Mouse (Mus musculus) thymus, postnatal 4 days (tissue): Measurements from ENCODE around the gene Lta.

ENCODE experiments used
- DNase-seq: peaks from one replicate; pipeline ENCODE4 v3.0.0; 2021

The Lta gene

GRCm38 (mm10) chr17:35204494-35205379 lies at the start of gene Lta:
Gene Lta, minus strand, starts transcription at chr17:35205351.
- peak; percentile 79 for DNase-seq

DNA sequence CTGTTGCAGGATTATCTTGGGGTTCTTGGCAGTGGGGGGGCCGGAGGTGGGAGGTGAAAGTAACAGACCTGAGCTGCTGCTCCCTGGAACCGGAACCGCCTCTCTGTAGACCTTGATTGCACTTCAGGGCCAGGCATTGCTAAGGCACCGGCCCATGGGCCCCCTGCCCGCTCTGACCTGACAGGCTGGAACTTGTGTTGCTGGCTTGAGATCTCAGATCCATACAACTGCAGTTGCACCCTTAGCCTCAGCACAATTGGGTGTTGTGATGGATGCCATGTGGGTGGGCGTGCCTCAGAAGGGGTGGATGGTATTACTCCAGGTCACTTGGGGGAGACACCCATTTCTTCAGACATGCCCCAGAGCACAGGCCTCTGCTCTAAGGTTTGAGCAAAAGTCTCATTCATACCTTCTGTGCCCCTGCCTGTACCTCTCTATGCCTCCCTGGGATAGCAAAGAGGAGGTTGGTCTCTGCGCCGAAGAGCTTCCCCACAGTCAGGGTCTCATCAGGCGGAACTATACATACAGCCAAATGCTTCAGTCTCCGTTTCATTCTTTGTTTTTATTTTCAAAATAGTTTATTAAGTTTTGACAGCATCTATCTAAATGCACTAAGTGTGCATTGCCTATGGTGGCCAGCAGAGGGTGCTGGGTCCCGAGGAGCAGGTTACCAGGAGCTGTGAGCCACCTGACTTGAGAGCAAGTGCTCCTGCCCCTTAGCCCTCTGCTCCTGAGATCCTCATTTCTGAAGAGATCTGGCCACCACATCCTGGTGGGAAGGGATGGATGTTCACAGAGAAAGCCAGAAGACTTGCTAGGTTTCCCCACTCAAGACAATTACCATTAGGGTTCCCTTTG lies 49.3 kb upstream of the Lta start:
- DNase-seq: peak; percentile 88

DNA sequence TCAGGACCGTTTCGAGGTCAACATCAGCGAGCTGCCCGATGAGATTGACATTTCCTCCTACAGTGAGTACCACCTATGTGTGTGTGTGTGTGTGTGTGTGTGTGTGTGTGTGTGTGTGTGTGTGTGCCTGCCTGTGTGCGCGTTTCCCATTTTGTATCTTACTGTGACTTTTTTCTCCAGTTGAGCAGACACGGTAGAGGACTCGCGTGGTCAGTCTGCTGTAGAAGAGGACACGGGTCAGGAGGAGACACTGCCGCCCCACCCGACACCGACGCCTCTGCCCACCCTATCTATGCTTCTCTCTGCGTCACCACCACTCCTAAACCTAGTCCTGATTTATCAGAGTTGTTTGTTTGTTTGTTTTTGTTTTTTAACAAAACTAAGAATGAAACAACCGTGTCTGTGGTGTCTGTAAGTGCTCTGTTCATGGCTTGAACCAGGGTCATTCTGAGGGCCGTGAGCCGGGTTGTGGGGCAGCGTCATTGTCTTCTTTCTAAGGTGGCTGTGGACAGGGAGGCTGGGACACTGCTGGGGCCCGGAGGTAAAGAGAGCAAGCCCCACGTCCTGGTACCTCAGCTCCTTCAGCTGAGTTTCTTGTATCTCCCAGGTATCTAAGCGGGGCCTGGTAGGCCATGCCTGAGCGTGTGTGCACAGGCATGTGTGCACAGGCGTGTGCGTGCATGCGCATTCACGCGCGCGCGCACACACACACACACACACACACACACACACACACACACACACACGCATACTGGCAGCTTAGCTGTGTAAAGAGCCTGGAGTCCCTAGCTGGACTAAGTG lies 48.3 kb upstream of the Lta start:
- DNase-seq: no peak

DNA sequence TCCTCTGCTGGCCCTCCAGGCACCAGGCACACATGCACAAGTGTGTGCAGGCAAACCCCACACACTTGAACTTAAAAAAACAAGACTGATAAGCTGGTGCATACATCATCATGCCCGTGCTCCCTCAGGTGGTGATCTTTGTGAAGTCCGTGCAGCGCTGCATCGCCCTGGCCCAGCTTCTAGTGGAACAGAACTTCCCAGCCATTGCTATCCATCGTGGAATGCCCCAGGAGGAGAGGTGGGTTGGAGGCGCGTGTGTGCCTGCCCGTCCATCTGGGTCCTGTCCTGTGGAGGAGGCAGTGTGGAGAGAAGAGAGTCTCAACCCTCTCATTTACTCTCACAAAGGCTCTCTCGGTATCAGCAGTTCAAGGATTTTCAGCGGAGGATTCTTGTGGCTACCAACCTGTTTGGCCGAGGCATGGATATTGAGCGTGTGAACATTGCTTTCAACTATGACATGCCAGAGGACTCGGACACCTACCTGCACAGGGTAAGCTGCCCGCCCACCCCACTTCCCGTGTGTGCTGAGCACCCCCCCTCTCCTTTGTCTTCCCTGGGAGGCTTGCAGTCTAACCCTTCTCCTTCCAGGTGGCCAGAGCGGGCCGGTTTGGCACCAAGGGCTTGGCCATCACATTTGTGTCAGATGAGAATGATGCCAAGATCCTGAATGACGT lies 47.6 kb upstream of the Lta start:
- no peak for DNase-seq

DNA sequence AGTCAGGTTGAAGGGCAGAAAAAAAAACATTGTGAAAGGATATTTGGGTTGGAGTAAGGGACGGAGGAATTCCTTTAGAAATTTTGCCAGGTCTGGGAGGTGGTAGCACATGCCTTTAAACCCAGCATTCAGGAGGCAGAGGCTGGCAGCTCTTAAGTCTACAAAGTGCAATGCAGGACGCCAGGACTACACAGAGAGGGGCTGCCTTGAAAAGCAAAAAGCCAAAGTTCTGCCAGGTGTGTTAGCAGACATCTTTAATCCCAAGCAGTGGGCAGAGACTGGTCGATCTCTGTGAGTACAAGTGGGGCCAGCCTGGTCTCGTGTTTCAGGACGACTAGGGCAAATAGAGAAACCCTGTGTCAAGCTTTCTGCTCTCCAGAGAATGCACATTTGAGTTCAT lies 46.8 kb upstream of the Lta start:
- no peak for DNase-seq

GRCm38 (mm10) chr17:35251162-35251719 lies 46.1 kb upstream of the Lta start:
- no peak for DNase-seq

GRCm38 (mm10) chr17:35250348-35251120 lies 45.4 kb upstream of the Lta start:
- peak; percentile 21 for DNase-seq

DNA sequence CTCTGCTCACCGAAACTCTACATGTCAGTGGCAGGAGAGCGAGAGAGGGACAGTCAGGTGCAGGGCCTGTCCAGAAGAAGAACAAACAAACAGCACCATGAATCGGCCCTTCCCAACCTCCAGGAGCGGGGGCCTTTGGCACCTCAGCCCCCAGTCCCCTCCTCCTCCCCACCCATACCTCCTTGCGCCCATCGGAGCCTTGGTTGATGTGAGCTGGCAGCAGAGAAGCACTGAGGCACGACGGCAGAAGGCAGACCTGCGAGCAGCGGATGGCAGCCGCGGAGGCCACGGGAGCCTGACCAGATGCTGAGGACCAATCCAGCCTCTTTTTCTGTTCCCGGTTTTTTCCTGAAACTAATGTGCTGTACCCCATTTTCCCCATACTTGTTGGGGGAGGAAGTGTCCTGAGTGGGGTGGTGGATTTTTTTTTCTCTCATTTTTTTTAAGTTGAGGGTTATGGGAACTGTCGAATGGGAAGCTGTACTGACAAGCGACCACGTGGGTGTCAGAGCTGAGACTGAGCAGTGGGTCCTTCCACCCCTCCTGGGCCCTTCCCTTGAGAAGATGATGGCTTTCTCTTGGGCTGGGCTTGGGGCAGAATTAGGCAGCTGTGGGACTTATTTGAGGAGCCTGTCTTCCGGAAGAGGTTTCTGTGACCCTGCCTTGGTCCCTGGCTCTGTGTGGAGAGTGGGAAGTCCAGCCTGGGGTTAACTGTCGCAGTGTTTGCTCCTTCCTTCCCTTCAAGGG lies 44.5 kb upstream of the Lta start:
- peak; percentile 13 for DNase-seq

GRCm38 (mm10) chr17:35248986-35249385 lies 43.8 kb upstream of the Lta start:
- no peak for DNase-seq

DNA sequence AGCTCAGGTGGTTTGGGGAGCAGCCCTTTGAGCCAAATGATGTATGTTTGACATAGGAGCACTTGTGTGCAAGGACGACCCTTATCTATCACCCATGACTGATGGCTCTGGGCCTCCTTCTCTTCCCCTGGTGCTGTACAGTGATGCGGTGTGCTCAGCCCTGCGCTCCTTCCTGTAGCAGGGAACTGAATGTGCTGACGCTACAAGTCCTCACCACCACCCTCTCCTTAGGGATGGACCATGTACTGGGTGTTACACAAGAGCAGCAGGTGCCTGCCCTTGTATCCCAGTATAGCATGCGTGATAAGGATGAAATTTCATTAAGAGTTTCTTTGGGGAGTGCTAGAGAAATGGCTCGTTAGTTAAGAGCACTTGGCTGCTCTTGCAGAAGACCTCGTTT lies 42.0 kb upstream of the Lta start:
- no peak for DNase-seq

- peak; percentile 49 for DNase-seq
These were observed 40.8 kb upstream of the Lta start for GRCm38 (mm10) chr17:35245731-35246623.

DNA sequence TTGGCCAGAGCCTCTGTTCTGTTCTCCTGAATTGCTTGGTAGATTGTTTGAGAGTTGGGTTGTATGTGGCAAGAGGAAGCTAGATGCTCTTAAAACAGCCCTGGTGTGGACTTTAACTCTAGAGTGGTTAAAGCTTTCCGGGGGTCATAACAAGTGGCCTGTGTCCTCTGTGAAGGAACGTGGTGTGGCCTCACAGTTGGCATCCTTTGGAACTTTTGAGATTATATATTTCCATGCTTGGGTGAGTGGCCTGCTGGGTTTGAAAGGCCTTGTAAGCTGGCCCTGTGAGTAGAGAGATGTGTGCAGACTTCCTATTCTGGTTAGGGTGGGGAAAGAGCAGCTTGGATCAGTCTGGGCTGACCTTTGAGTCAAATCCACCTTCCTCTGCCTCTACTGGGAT lies 39.8 kb upstream of the Lta start:
- no peak for DNase-seq

- peak; percentile 58 for DNase-seq
These were observed 37.9 kb upstream of the Lta start for GRCm38 (mm10) chr17:35243086-35243485.

GRCm38 (mm10) chr17:35242015-35242941 lies 37.1 kb upstream of the Lta start:
- DNase-seq: peak; percentile 70

DNA sequence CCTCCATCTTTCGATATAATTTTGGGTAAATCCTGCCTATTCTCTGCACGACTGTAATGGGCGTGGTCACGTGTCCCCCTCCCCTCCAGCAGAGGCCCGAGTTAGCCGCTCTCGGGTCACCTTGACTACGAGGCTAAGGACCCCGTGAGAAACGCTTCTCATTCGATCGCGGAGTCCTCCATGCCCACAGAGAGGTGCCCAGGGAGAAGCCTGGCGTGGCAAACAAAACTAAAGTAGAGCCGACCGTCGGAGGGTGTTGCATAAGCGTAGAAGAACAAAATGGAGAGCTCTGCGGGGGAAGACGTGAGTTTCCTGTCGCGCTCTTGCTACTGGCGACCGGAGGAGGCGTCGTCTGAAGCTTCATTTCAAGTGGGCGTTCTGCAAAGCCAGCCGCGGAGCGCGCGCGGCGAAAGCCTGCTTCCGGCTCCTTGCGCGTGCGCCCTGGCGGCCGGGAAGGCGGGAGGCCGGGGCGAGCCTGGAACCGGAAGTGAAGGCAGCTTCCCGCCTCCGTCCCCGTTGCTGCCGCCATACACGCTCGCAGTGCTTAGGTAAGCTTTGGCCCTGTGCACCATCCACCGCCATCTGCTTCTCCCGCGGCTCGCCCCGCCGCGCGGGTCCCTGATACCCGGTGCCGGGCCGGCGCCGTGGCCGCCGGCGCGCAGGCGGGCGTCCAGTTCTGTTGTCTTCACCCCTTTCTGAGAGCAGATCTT lies 36.3 kb upstream of the Lta start, which contains the start of gene Ddx39b:
Gene Ddx39b (plus strand): TSS at position 442 of the 710 bp plus-strand sequence.
- DNase-seq: peak; percentile 96

GRCm38 (mm10) chr17:35240384-35241304 lies 35.5 kb upstream of the Lta start:
- no peak for DNase-seq
